Comparison of ENCODE assay signal across 20 mouse cellular contexts in the genomic region with DNA sequence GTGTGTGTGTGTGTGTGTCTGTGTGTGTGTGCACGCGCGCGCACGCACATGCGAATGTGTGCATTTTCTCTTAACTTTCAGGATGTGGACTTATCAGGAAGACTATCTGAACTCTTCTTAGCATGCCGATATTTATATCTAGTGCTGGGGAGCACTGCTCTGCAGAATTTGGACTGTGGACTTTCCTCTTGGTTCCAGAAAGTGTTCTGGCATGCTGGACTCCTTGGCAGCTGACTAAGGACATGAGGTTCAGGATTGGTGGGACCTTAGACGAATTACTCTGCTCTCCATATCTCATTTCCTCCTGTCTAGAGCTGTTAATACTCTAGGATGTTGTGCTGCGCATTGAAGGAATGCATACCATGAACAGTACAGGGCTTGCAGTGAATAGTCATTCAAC. TPM values are rescaled to one million over a fixed set of nuclear protein-coding genes. Genes with fewer than 3 reads are reported as not detected.
"Had no signal": no experiment of that assay in that cellular context is flagged by ENCODE, and none has a peak within 500 bp of the region (broad histone marks: within the 10 kb centered on the region; RNA-seq: fewer than 3 reads in every experiment).

No protein-coding gene starts in this region.

- DNase-seq: lung, adult 2 months; lung, postnatal 14 days; lung, postnatal 36 days; retina, postnatal 1 day; right cerebral cortex, adult 18-20 months; right cerebral cortex, postnatal 25 days; right cerebral cortex, postnatal 4 days; spleen, adult 18-20 months; thymus, adult 18-20 months; thymus, postnatal 14 days; thymus, postnatal 36 days had no signal

- ATAC-seq: lung, postnatal 0 days; midbrain, embryonic 13.5 days; midbrain, embryonic 15.5 days had no signal

- H3K9ac ChIP-seq: lung, embryonic 15.5 days; midbrain, embryonic 13.5 days; midbrain, embryonic 15.5 days; neural tube, embryonic 12.5 days had no signal

- H3K27ac ChIP-seq: lung, embryonic 15.5 days; macrophage; midbrain, embryonic 13.5 days; midbrain, embryonic 15.5 days; neural tube, embryonic 12.5 days had no signal

- H3K36me3 ChIP-seq: lung, embryonic 15.5 days; midbrain, embryonic 13.5 days; midbrain, embryonic 15.5 days; neural tube, embryonic 12.5 days had no signal

- H3K4me1 ChIP-seq: megakaryocyte, embryonic 14.5 days; neural tube, embryonic 12.5 days had no signal

- H3K4me3 ChIP-seq: lung, embryonic 15.5 days; megakaryocyte, embryonic 14.5 days; midbrain, embryonic 13.5 days; midbrain, embryonic 15.5 days; neural tube, embryonic 12.5 days had no signal

- H3K4me2 ChIP-seq: lung, embryonic 15.5 days; midbrain, embryonic 11.5 days; midbrain, embryonic 13.5 days; midbrain, embryonic 15.5 days; neural tube, embryonic 12.5 days had no signal

- H3K27me3 ChIP-seq: lung, embryonic 15.5 days; midbrain, embryonic 15.5 days; neural tube, embryonic 12.5 days had no signal

- H3K9me3 ChIP-seq: lung, embryonic 15.5 days; midbrain, embryonic 13.5 days; midbrain, embryonic 15.5 days; neural tube, embryonic 12.5 days had no signal

RNA-seq across cellular contexts. Expression of gene Wdr72, which starts 2.4 kb away (rescaled TPM):
- polyA plus RNA-seq: macrophage; small intestine, adult 2 months had no signal
